ENCODE assay signal across 30 mouse cellular contexts in the genomic region with DNA sequence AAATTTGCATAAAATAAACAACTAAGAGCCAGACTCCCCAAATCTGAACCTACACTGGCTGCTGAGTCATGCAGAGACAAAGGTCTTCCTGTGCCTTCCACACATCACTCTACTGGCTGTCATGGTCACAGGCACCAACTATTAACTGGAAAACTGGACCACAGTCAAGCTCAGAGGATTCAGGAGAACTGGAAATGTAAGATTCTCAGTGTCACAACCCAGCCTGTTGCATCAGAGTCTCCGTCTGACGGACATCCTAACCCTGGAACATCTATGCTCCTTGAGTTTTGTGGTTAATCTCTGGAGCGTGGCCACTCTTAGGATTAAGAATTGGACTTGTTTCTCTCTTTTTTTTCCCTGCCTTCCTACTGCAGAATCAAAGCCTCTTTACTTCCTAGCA. TPM values are rescaled to one million over a fixed set of nuclear protein-coding genes. Genes with fewer than 3 reads are reported as not detected.
DNase-seq lines count a peak whose midpoint lies in the region; ATAC-seq and TF ChIP-seq lines count a peak whose summit lies in the region.
"Had no signal": no experiment of that assay in that cellular context is flagged by ENCODE, and none has a peak within 500 bp of the region (broad histone marks: within the 10 kb centered on the region; RNA-seq: fewer than 3 reads in every experiment).

No protein-coding gene starts in this region.

- no peaks in the 10 kb centered on the region for H3K36me3 ChIP-seq in myocyte (ENCODE audit: control insufficient read depth, insufficient read depth)
- H3K36me3 ChIP-seq in lung, postnatal 0 days (ENCODE audit: insufficient read depth, low read length), result no peaks in the 10 kb centered on the region
- H3K36me3 ChIP-seq: embryonic facial prominence, embryonic 15.5 days; heart, embryonic 10.5 days; intestine, embryonic 15.5 days; neural tube, embryonic 12.5 days had no signal

- in situ Hi-C loops in Patski (cut with MboI; ENCODE audit: low pct_unique_long_range_greater_than_20kb), result no loop called here

- TF ChIP-seq POLR2A in myocyte (IDR thresholded peaks at IDR 0.05; ENCODE audit: insufficient read length, low read depth), result no peak

- POLR2A ChIA-PET in Patski (lab: Charles Lee), result no interaction called here

- no peak for TF ChIP-seq EP300 in lung, postnatal 0 days (IDR thresholded peaks at IDR 0.05)

- H3K27me3 ChIP-seq in Patski, result no peaks in the 10 kb centered on the region
- no peaks in the 10 kb centered on the region for H3K27me3 ChIP-seq in myocyte (ENCODE audit: control insufficient read depth, insufficient read depth, insufficient read length)
- no peaks in the 10 kb centered on the region for H3K27me3 ChIP-seq in lung, postnatal 0 days (replicated peaks; ENCODE audit: insufficient read depth, low read length)
- H3K27me3 ChIP-seq: embryonic facial prominence, embryonic 15.5 days; heart, embryonic 15.5 days; intestine, embryonic 15.5 days; limb, embryonic 12.5 days; liver, embryonic 15.5 days; neural tube, embryonic 12.5 days had no signal

- H3K9ac ChIP-seq in lung, postnatal 0 days (replicated peaks; ENCODE audit: low read depth), result no peak overlapping the region
- H3K9ac ChIP-seq: embryonic facial prominence, embryonic 15.5 days; heart, embryonic 15.5 days; intestine, embryonic 15.5 days; limb, embryonic 12.5 days; liver, embryonic 15.5 days; lung, embryonic 14.5 days; neural tube, embryonic 12.5 days had no signal

- TF ChIP-seq CTCF in Patski (IDR thresholded peaks at IDR 0.05), result no peak
- no peak for TF ChIP-seq CTCF in lung, postnatal 0 days (IDR thresholded peaks at IDR 0.05)

- 78% methylated on average over 3 of the region's 3 CpGs for WGBS in lung, postnatal 0 days

- no peak overlapping the region for H3K4me3 ChIP-seq in myocyte
- H3K4me3 ChIP-seq in lung, postnatal 0 days (ENCODE audit: low read depth, low read length), result no peak overlapping the region
- H3K4me3 ChIP-seq: embryonic facial prominence, embryonic 10.5 days; embryonic facial prominence, embryonic 15.5 days; heart, embryonic 10.5 days; heart, embryonic 15.5 days; intestine, embryonic 15.5 days; limb, embryonic 12.5 days; liver, embryonic 15.5 days; neural tube, embryonic 12.5 days had no signal

- H3K27ac ChIP-seq in lung, postnatal 0 days (ENCODE audit: low read length), result no peak overlapping the region
- H3K27ac ChIP-seq: embryonic facial prominence, embryonic 10.5 days; embryonic facial prominence, embryonic 15.5 days; heart, embryonic 10.5 days; heart, embryonic 15.5 days; hindbrain, postnatal 0 days; intestine, embryonic 15.5 days; limb, embryonic 12.5 days; liver, embryonic 15.5 days; neural tube, embryonic 12.5 days; stomach, postnatal 0 days had no signal

- ATAC-seq in Patski, result peak; percentile 19
- no peak for ATAC-seq in lung, postnatal 0 days
- ATAC-seq: forebrain, embryonic 14.5 days; hindbrain, postnatal 0 days; intestine, embryonic 15.5 days; midbrain, embryonic 16.5 days had no signal

- H3K4me1 ChIP-seq in lung, postnatal 0 days (ENCODE audit: insufficient read depth, low read depth, low read length), result peaks cover 5% of the 10 kb centered on the region; the same call in 1 of the 2 replicates
- H3K4me1 ChIP-seq: intestine, embryonic 15.5 days had no signal

- peak; percentile 17 for DNase-seq in adrenal gland, postnatal 14 days
- DNase-seq in adrenal gland, adult 18-20 months (ENCODE audit: low spot score in 2 of 2), result no peak
- DNase-seq in 3T3-L1 (ENCODE audit: low read depth, low spot score) (peak; percentile 79), Patski (ENCODE audit: low read depth, low spot score) (no peak)
- no peak for DNase-seq in left cerebral cortex, adult 8-10 months (ENCODE audit: low spot score in 2 of 2)
- DNase-seq in lung, postnatal 0 days (ENCODE audit: low spot score), result no peak
- DNase-seq: B cell, adult 2 months; cerebellum, adult 8-10 months; cerebellum, postnatal 25 days; gastrocnemius, postnatal 14 days; layer of hippocampus, adult 9-11 months; lung, embryonic 14.5 days; right cerebral cortex, adult 18-20 months; spleen, adult 18-20 months; thymus, adult 18-20 months; thymus, postnatal 25 days had no signal

- CTCF ChIA-PET in Patski (lab: Charles Lee), result interaction anchor here (2.5 kb wide), 1 partner anchor 64 kb away, joined by 7 read pairs; no protein-coding TSS in a partner anchor

- no peak overlapping the region for H3ac ChIP-seq in myocyte (ENCODE audit: control insufficient read depth, insufficient read length)

- H3K79me2 ChIP-seq in myocyte (ENCODE audit: control insufficient read depth, insufficient read depth), result peaks cover 13% of the 10 kb centered on the region

- peak overlapping the region; percentile 21 for H3K4me2 ChIP-seq in myocyte (ENCODE audit: low read depth)
- no peak overlapping the region for H3K4me2 ChIP-seq in lung, postnatal 0 days (replicated peaks; ENCODE audit: low read depth, low read length)
- H3K4me2 ChIP-seq: embryonic facial prominence, embryonic 15.5 days; heart, embryonic 15.5 days; intestine, embryonic 15.5 days; limb, embryonic 12.5 days; liver, embryonic 15.5 days; lung, embryonic 14.5 days; midbrain, embryonic 11.5 days; neural tube, embryonic 12.5 days had no signal

- no peaks in the 10 kb centered on the region for H3K9me3 ChIP-seq in lung, postnatal 0 days (ENCODE audit: low read length)
- H3K9me3 ChIP-seq: embryonic facial prominence, embryonic 10.5 days; embryonic facial prominence, embryonic 15.5 days; heart, embryonic 10.5 days; heart, embryonic 15.5 days; intestine, embryonic 15.5 days; limb, embryonic 12.5 days; liver, embryonic 15.5 days; neural tube, embryonic 12.5 days had no signal

TF ChIP-seq in myocyte, 11 proteins besides CTCF, POLR2A, EP300 and RAD21:
- no peak for TF ChIP-seq TCF3 (IDR thresholded peaks at IDR 0.05; ENCODE audit: insufficient read length, low read depth)
- TF ChIP-seq CEBPB (IDR thresholded peaks at IDR 0.05; ENCODE audit: insufficient read depth, poor library complexity, severe bottlenecking), result peak; percentile 66; the same call in 1 of the 2 replicates

RNA-seq across cellular contexts. Expression of a gene that starts 3.4 kb away (rescaled TPM):
- 43.1 and 48.1 TPM in 2 replicates for total RNA-seq in adrenal gland, postnatal 14 days (2021)
- total RNA-seq in adrenal gland, adult 18-20 months (2021), result 10 to 100 TPM; 35.4 to 43.4 TPM
- polyA plus RNA-seq in Patski (2021) (58.6 TPM), myocyte (2012; fragmentation: generic; extraction: Trizol) (31.4 TPM)
- total RNA-seq in left cerebral cortex, adult 8-10 months (2022), result 10 to 100 TPM; 31.6 to 35.9 (median 33.7) TPM
- 39.4 and 40.5 TPM in 2 replicates for polyA plus RNA-seq in lung, postnatal 0 days (2015; fragmentation: Nextera tagmentation; extraction: Ambion mirVana)

Comparison
In these comparisons a context has a peak if more than half of its experiments do, and no peak if none do; other contexts are left out.
1. DNase-seq: peak in adrenal gland, postnatal 14 days (single experiment) and 3T3-L1 (single experiment); none in adrenal gland, adult 18-20 months (0 of 2), Patski (single experiment), left cerebral cortex, adult 8-10 months (0 of 2) and lung, postnatal 0 days (single experiment).